Mouse (Mus musculus) small intestine, adult 2 months (tissue): ENCODE data around the gene Micu1. TPM values are rescaled to one million over a fixed set of nuclear protein-coding genes. Genes with fewer than 3 reads are reported as not detected.

Source experiments
- H3K27ac ChIP-seq: fragments of 200-500 bp; 2 replicates; pipeline ENCODE4 v1.5.1; 2012; ENCODE audit warnings: low read depth, low read length, control low read depth, inconsistent platforms; ENCODE audit not compliant: insufficient read depth
- H3K27me3 ChIP-seq: fragments of 200-500 bp; 2 replicates; pipeline ENCODE4 v1.6.1; 2012; ENCODE audit warnings: mild to moderate bottlenecking, moderate library complexity, low read length, inconsistent platforms; ENCODE audit not compliant: control insufficient read depth, insufficient read depth
- H3K36me3 ChIP-seq: fragments of 200-500 bp; 2 replicates; pipeline ENCODE4 v1.6.1; 2012; ENCODE audit warnings: mild to moderate bottlenecking, low read length, control low read depth, inconsistent platforms; ENCODE audit not compliant: control insufficient read depth, insufficient read depth
- H3K4me1 ChIP-seq: fragments of 200-500 bp; 2 replicates; pipeline ENCODE4 v1.6.1; 2012; ENCODE audit warnings: low read length, inconsistent platforms, mixed read lengths; ENCODE audit not compliant: control insufficient read depth, insufficient read depth, insufficient read length
- H3K4me3 ChIP-seq: fragments of 200-500 bp; 2 replicates; pipeline ENCODE4 v1.5.1; 2012; ENCODE audit warnings: low read depth, mild to moderate bottlenecking, control low read depth, inconsistent platforms, low read length, moderate library complexity
- CTCF ChIP-seq: fragments of 200-500 bp; IDR thresholded peaks from 2 replicates; pipeline ENCODE4 v1.5.1; 2012; ENCODE audit warnings: low read depth, mild to moderate bottlenecking, control low read depth, inconsistent platforms, low read length, moderate library complexity, mixed read lengths; ENCODE audit not compliant: insufficient replicate concordance, insufficient read length; ENCODE audit errors: extremely low read depth
- POLR2A ChIP-seq: fragments of 200-500 bp; IDR thresholded peaks from 2 replicates; pipeline ENCODE4 v1.6.1; 2012; ENCODE audit warnings: low read depth, mild to moderate bottlenecking, control low read depth, inconsistent platforms, low read length, moderate library complexity
- WGBS: fragments of 180-500 bp; shearing (Covaris S2); methylation state at CpG from one replicate; pipeline ENCODE4 v1.1.7; 2018; 5-methylcytosine and 5-hydroxymethylcytosine counted together
- polyA plus RNA-seq: library from polyadenylated mRNA; depleted of rRNA; stranded (reverse); fragments of >200 nt; gene quantifications from 2 replicates; pipeline ENCODE4 v1.2.3, GENCODE M21; 2012

Micu1 gene
- polyA plus RNA-seq, 1 experiment: 134 TPM

DNA sequence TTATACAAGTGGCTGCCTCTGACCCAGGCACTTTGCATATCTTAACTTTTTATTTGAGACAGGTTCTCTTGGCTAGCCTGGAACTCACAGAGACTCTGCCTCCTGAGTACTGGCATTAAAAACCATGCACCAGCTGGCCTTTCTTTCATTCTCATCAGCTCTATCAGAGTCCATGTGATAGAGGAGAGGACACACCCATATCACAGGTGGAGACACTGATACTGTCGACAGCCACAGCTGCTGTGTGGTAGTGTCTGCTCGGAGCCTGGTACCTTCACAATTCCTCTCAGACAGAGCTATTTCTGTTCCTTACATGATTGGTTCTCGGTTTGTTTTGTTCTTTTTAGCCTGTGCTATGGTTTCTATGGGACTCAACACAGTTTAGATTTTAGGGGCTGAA, 91.2 kb downstream of the Micu1 start:
- TF ChIP-seq POLR2A (no peak), CTCF (no peak)
- Histone ChIP-seq H3K4me1 (no peaks in the 10 kb centered on the region), H3K27me3 (no peaks in the 10 kb centered on the region), H3K27ac (no peak overlapping the region), H3K36me3 (peaks cover 50% of the 10 kb centered on the region), H3K4me3 (no peak overlapping the region)
- WGBS: 48% methylated on average over 3 of the region's 3 CpGs

DNA sequence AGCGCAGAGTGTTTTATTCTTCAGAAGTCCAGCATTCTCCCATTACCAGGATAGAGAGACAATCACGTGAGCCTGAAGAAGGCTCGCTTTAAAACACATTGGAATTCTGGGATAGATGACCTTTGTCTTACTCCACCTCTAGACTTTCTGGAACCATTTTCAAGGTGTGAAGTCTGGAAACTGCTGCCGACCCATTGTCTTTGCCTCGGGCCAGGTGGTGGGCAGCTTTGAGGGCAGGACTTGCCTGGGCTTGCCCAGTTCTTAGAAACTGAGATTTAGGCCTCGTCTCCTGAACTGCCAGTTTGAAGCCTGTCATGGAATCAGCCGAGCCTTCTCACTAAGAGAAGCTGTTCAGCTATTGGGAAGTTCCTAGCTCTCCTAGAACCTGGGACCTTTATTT, 92.8 kb downstream of the Micu1 start:
- Histone ChIP-seq H3K4me3 (no peak overlapping the region), H3K27ac (no peak overlapping the region), H3K36me3 (peaks cover 41% of the 10 kb centered on the region), H3K27me3 (no peaks in the 10 kb centered on the region), H3K4me1 (no peaks in the 10 kb centered on the region)
- no peak for TF ChIP-seq POLR2A
- TF ChIP-seq CTCF: no peak
- WGBS: 92% methylated on average over 7 of the region's 7 CpGs

DNA sequence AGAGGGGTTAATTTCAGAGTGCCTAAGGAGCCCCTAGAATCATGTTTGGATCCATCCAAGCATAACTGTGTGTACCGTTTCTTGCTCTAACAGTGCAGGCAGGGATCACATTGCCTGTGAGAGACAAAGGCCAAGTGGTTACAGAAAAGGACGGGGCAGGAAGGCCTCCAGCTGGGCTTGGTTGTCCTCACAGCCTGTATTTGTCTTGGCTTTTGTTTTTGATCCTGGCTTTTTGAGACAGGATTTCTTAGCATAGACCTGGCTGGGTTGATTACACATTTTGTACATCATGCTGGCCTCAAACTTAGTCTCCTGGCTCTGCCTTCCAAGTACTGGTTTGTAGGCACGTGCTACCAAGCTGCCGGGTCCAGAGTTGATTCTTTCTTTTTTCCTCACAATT, 93.6 kb downstream of the Micu1 start:
- Histone ChIP-seq H3K27ac (no peak overlapping the region), H3K4me1 (no peaks in the 10 kb centered on the region), H3K36me3 (peaks cover 34% of the 10 kb centered on the region), H3K27me3 (no peaks in the 10 kb centered on the region), H3K4me3 (no peak overlapping the region)
- TF ChIP-seq CTCF (no peak), POLR2A (no peak)
- WGBS: 93% methylated on average over 4 of the region's 4 CpGs

DNA sequence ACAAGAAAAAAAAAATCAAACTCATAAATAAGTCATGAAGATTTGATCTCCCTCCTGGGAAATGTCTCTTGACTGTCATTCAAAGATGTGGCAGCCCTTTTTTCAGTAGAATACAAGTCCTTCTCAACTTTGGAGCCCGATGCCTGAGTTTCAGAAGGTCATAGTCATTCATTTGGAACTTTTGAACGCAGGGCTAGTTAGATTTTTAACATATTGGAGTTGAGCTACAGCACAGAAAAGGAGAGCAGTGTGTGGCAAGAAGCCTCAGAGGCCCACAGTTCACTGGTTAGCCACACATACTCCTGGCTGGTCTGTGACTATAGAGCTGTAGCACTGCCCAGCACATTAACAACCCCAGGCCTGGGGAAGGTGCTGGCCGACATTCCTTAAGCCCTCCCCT, 96.1 kb downstream of the Micu1 start:
- no peaks in the 10 kb centered on the region for H3K4me1 ChIP-seq
- 93% methylated on average over 3 of the region's 3 CpGs for WGBS
- no peak for TF ChIP-seq POLR2A
- no peak for TF ChIP-seq CTCF

DNA sequence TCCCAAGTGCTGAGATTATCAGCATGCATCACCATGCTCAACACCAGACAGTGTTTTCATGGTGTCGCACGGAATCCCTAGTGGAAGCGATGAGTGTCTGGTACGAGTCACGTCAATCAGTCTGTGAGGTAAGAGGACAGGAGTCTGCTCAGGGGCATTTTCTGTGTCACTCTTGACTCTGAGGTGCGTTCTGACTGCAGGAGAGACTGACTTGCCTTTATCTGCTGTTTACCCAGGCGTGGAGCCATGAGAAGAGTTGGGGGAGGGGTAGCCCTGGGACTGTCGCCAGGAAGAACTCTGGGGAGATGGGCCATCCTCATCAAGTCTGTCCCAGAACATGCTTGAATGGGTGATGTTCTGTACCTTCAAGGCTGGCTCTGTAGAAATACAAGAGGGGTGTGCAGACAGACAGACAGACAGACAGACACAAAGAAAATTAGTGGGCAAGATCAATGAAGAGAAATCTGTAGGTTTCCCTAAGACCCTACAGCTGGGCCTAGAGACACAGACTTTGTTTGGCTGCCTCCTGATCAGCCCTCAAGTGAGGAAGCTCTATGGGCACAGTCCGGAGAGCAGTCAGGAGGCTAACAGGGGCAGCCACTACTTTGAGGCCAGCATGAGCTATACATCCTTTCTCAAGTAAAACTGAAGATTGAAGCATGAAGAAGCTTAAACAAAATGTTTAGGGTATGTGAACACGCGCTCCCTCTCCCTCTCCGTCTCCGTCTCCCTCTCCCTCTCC, 97.2 kb downstream of the Micu1 start:
- Histone ChIP-seq H3K27ac (no peak overlapping the region), H3K27me3 (no peaks in the 10 kb centered on the region), H3K4me1 (no peaks in the 10 kb centered on the region), H3K4me3 (no peak overlapping the region), H3K36me3 (peaks cover 34% of the 10 kb centered on the region)
- TF ChIP-seq CTCF: no peak
- TF ChIP-seq POLR2A: no peak
- WGBS: 70% methylated on average over 13 of the region's 13 CpGs

More for the DNA sequence above, 96.1 kb downstream of the Micu1 start:
- Histone ChIP-seq H3K4me3 (no peak overlapping the region), H3K36me3 (peaks cover 31% of the 10 kb centered on the region), H3K27me3 (no peaks in the 10 kb centered on the region), H3K27ac (no peak overlapping the region)

DNA sequence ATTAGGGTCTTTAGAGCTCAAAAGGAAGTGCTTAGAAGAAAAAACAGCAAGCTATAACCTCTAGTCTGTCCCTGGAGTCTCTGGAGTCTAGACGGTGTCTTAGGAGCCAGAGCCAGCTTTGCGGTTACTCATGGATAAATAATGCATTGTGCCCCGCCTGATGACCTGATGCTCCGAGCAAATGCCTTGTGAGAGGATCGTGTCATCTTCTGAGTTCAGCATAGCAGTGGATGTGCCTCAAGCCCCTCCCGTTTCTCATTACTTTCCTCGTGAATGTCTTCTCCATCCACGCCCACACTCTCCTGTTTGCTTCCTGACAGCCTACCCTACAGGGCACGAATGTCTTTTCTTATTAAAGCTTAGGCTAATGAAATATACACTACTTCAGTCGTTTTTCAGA, 97.9 kb downstream of the Micu1 start:
- 59% methylated on average over 10 of the region's 10 CpGs for WGBS
- Histone ChIP-seq H3K27me3 (no peaks in the 10 kb centered on the region), H3K4me1 (no peaks in the 10 kb centered on the region), H3K27ac (no peak overlapping the region), H3K4me3 (no peak overlapping the region), H3K36me3 (peaks cover 32% of the 10 kb centered on the region)
- TF ChIP-seq CTCF: no peak
- TF ChIP-seq POLR2A: no peak

DNA sequence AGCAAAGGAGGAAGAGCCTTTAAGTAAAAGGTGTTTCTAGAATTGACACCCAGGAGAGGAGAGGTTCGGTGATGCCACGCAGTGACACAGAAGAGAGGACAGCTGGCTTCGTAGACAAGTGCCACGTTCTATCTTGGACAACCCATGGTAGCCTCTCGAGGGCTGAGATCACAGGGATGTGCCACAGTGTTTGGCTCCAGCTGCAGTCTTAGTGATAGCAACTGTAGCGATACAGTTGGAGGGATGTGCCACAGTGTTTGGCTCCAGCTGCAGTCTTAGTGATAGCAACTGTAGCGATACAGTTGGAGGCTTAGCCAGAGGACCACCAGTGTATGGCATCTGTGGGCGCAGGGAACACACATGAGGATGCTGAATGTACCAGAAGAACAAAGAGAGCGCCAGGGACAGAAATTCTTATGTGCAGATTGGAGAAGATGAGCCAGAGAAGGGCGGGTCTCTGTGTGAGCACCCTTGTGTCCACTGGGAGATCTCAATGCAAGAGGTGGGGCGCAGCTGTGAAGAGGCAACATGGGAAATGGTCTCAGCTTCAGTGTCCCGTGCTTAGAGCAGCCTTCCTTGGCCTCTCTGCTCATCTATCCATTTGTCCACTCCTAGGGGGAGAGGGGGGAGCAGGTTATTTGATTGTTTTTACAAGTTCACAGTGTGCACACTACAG, 98.7 kb downstream of the Micu1 start:
- Histone ChIP-seq H3K4me3 (no peak overlapping the region), H3K4me1 (no peaks in the 10 kb centered on the region), H3K27me3 (no peaks in the 10 kb centered on the region), H3K36me3 (peaks cover 25% of the 10 kb centered on the region), H3K27ac (no peak overlapping the region)
- WGBS: 92% methylated on average over 12 of the region's 12 CpGs
- TF ChIP-seq POLR2A (no peak), CTCF (no peak)

DNA sequence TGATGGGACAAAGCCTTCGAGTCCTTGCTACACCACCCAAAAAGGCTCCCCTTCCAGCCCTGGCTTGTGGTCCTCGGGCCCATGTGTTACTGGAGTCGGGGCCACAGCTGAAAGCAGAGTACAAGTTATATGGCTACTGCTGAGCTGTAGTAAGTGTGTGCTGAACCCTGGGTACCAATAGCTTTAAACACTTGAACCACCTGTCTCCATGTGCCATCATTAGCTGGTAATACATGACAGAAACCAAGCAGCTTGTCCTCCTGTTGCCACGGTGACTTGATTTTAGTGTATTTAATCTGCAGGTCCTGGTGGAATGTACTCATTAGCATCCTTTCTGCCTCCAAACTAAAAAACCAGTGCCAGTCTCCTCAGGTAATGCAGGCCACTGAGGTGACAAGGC, 106.4 kb downstream of the Micu1 start:
- Histone ChIP-seq H3K27ac (no peak overlapping the region), H3K36me3 (peaks cover 11% of the 10 kb centered on the region), H3K27me3 (no peaks in the 10 kb centered on the region), H3K4me1 (no peaks in the 10 kb centered on the region), H3K4me3 (no peak overlapping the region)
- no peak for TF ChIP-seq POLR2A
- TF ChIP-seq CTCF: no peak
- 91% methylated on average over 4 of the region's 4 CpGs for WGBS
